Mouse (Mus musculus): ENCODE measurements around the gene Immp2l. TPM values are rescaled to one million over a fixed set of nuclear protein-coding genes. Genes with fewer than 3 reads are reported as not detected.

Immp2l gene
- polyA plus RNA-seq, 2 experiments = 6.9 to 10.6 TPM

DNA sequence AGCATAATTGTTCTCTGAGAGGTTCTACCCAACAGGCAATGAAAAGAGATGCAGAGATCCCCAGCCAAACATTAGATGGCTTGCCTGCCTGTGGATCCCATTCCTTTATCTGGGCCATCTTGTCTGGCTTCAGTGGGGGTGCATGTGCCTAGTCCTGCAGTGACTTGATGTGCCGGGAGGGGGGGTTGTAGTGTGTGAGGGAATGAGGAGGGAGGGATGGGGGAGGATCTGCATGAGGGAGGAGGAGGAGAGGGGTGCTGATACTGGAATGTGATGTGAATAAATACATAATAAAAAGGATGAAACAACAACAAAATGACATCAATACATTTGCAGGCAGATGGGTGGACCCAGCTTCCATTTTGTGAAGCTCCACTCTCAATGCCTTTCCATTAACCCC is 658.3 kb downstream of the Immp2l start:
- no peak overlapping the region for H3K4me2 ChIP-seq (replicated peaks; ENCODE audit: low read depth, low read length, severe bottlenecking)
- no peaks in the 10 kb centered on the region for H3K9me3 ChIP-seq (ENCODE audit: control insufficient read depth, low read length)
- no peak overlapping the region for H3K9ac ChIP-seq (ENCODE audit: low read depth, low read length, severe bottlenecking)
- DNase-seq (ENCODE audit: low spot score) (no peak), ATAC-seq (ENCODE audit: low FRiP score, low read depth) (no peak)
- H3K27ac ChIP-seq (replicated peaks; ENCODE audit: low read depth, low read length) = no peak overlapping the region
- no peaks in the 10 kb centered on the region for H3K36me3 ChIP-seq (ENCODE audit: control insufficient read depth, insufficient read depth, low read length)
- H3K4me1 ChIP-seq (ENCODE audit: control insufficient read depth, insufficient read depth, low read length) = no peaks in the 10 kb centered on the region
- WGBS = 70% methylated on average over 1 of the region's 1 CpGs
- H3K4me3 ChIP-seq (replicated peaks; ENCODE audit: low read length) = no peak overlapping the region
- no peak for TF ChIP-seq POLR2A (IDR thresholded peaks at IDR 0.05; ENCODE audit: borderline replicate concordance, extremely low read depth, insufficient read depth, insufficient read length)
- H3K27me3 ChIP-seq (ENCODE audit: control insufficient read depth, insufficient read depth, low read length) = no peaks in the 10 kb centered on the region

DNA sequence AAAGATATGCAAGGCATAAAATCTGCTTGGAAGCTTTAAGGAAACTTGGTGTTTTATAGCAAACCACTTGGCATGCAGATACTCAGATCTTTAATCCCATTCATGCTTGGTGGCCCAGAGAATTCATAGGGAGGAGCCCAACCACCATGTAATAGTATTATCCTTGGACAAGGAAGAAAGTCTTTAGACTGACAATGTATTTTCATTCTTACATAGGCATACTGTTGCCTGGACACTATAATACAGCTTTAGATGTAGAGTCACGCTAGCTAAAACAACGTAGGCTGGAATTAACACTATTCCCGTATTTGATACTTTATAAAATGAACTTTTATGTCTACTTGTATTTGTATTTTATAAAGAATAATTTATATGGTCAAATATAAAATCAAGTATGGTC is 665.9 kb downstream of the Immp2l start:
- H3K4me1 ChIP-seq (ENCODE audit: control insufficient read depth, insufficient read depth, low read length) = no peaks in the 10 kb centered on the region
- ATAC-seq (ENCODE audit: low FRiP score, low read depth) (no peak), DNase-seq (ENCODE audit: low spot score) (no peak)
- no peak overlapping the region for H3K27ac ChIP-seq (replicated peaks; ENCODE audit: low read depth, low read length)
- no peak overlapping the region for H3K9ac ChIP-seq (ENCODE audit: low read depth, low read length, severe bottlenecking)
- H3K36me3 ChIP-seq (ENCODE audit: control insufficient read depth, insufficient read depth, low read length) = no peaks in the 10 kb centered on the region
- H3K4me3 ChIP-seq (replicated peaks; ENCODE audit: low read length) = no peak overlapping the region
- H3K4me2 ChIP-seq (replicated peaks; ENCODE audit: low read depth, low read length, severe bottlenecking) = no peak overlapping the region
- no peak for TF ChIP-seq POLR2A (IDR thresholded peaks at IDR 0.05; ENCODE audit: borderline replicate concordance, extremely low read depth, insufficient read depth, insufficient read length)
- H3K9me3 ChIP-seq (ENCODE audit: control insufficient read depth, low read length) = no peaks in the 10 kb centered on the region
- 88% methylated on average over 3 of the region's 3 CpGs for WGBS
- no peaks in the 10 kb centered on the region for H3K27me3 ChIP-seq (ENCODE audit: control insufficient read depth, insufficient read depth, low read length)

DNA sequence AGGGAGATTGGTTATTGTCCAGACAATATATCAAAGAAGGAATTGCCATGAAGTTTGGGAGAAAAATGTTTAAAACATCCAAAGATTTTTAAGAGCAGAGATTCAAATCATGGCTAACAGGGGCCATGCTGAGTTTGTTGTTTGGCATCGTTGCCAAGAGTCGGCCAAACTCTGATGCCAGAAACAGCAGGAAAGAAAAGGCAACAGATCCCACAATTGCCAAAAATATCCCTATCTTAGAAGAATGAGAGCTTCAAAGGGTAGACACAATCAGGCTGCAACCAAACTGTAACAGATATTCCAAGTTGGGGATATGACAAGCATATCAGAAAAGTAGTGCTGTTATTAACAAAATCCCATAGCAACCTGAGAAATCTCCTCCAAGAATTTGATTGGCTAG is 686.7 kb downstream of the Immp2l start:
- no peak for DNase-seq (ENCODE audit: low spot score)
- 89% methylated on average over 2 of the region's 2 CpGs for WGBS
- Histone ChIP-seq H3K27me3 (ENCODE audit: control insufficient read depth, insufficient read depth, low read length) (no peaks in the 10 kb centered on the region), H3K4me3 (replicated peaks; ENCODE audit: low read length) (no peak overlapping the region), H3K4me1 (ENCODE audit: control insufficient read depth, insufficient read depth, low read length) (no peaks in the 10 kb centered on the region), H3K4me2 (replicated peaks; ENCODE audit: low read depth, low read length, severe bottlenecking) (no peak overlapping the region), H3K9ac (ENCODE audit: low read depth, low read length, severe bottlenecking) (no peak overlapping the region), H3K36me3 (ENCODE audit: control insufficient read depth, insufficient read depth, low read length) (no peaks in the 10 kb centered on the region), H3K27ac (replicated peaks; ENCODE audit: low read depth, low read length) (no peak overlapping the region), H3K9me3 (ENCODE audit: control insufficient read depth, low read length) (no peaks in the 10 kb centered on the region)
- TF ChIP-seq POLR2A (IDR thresholded peaks at IDR 0.05; ENCODE audit: borderline replicate concordance, extremely low read depth, insufficient read depth, insufficient read length) = no peak
- ATAC-seq (ENCODE audit: low FRiP score, low read depth) = no peak

DNA sequence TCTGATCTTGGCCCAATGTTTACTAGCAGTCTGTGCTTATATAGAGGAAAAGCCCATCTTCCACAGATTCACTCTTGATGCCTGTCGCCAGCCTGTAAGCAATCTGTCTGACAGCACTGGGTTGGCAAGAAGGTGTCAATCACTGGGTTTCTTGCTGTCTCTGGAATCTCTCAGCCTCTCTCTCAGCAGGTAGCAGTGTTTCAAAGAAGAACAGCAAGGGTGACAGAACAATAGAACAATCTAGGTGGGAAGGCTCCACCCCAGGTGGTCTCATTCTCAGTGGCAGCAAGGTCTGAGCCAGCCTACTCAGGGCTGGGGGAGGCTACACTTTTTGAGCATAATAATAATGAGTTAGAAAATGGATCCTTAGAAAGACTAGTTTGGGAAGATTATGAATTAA is 693.1 kb downstream of the Immp2l start:
- no peaks in the 10 kb centered on the region for H3K27me3 ChIP-seq (ENCODE audit: control insufficient read depth, insufficient read depth, low read length)
- no peak for TF ChIP-seq POLR2A (IDR thresholded peaks at IDR 0.05; ENCODE audit: borderline replicate concordance, extremely low read depth, insufficient read depth, insufficient read length)
- DNase-seq (ENCODE audit: low spot score) (no peak), ATAC-seq (ENCODE audit: low FRiP score, low read depth) (no peak)
- WGBS = 43% methylated on average over 1 of the region's 1 CpGs
- H3K9ac ChIP-seq (ENCODE audit: low read depth, low read length, severe bottlenecking) = no peak overlapping the region
- no peaks in the 10 kb centered on the region for H3K9me3 ChIP-seq (ENCODE audit: control insufficient read depth, low read length)
- no peak overlapping the region for H3K4me3 ChIP-seq (replicated peaks; ENCODE audit: low read length)
- no peak overlapping the region for H3K27ac ChIP-seq (replicated peaks; ENCODE audit: low read depth, low read length)
- no peaks in the 10 kb centered on the region for H3K4me1 ChIP-seq (ENCODE audit: control insufficient read depth, insufficient read depth, low read length)
- no peak overlapping the region for H3K4me2 ChIP-seq (replicated peaks; ENCODE audit: low read depth, low read length, severe bottlenecking)
- H3K36me3 ChIP-seq (ENCODE audit: control insufficient read depth, insufficient read depth, low read length) = no peaks in the 10 kb centered on the region

DNA sequence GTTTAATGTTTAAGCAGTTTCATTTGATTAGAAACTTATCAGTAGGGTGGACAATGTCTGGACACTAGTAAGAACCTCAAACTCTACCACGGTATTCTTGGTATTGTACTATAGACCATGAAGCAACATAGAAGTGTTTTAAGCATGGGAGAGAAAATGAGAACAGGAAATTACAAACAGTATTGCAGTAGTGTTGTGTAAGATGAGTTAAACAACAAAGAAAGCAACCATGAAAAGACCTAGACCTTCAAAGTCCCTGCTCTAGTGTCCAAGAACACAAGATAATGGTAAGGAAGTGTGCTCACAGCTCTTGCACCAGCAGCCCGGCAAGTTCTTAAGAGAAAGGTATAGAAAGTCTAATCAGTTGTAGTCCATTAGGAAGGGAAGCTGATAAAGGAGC is 700.7 kb downstream of the Immp2l start:
- Histone ChIP-seq H3K4me1 (ENCODE audit: control insufficient read depth, insufficient read depth, low read length) (no peaks in the 10 kb centered on the region), H3K36me3 (ENCODE audit: control insufficient read depth, insufficient read depth, low read length) (no peaks in the 10 kb centered on the region), H3K9me3 (ENCODE audit: control insufficient read depth, low read length) (no peaks in the 10 kb centered on the region), H3K27me3 (ENCODE audit: control insufficient read depth, insufficient read depth, low read length) (no peaks in the 10 kb centered on the region), H3K4me3 (replicated peaks; ENCODE audit: low read length) (no peak overlapping the region), H3K9ac (ENCODE audit: low read depth, low read length, severe bottlenecking) (no peak overlapping the region), H3K4me2 (replicated peaks; ENCODE audit: low read depth, low read length, severe bottlenecking) (no peak overlapping the region), H3K27ac (replicated peaks; ENCODE audit: low read depth, low read length) (no peak overlapping the region)
- no peak for ATAC-seq (ENCODE audit: low FRiP score, low read depth)
- DNase-seq (ENCODE audit: low spot score) = no peak
- TF ChIP-seq POLR2A (IDR thresholded peaks at IDR 0.05; ENCODE audit: borderline replicate concordance, extremely low read depth, insufficient read depth, insufficient read length) = no peak
- 86% methylated on average over 2 of the region's 2 CpGs for WGBS

DNA sequence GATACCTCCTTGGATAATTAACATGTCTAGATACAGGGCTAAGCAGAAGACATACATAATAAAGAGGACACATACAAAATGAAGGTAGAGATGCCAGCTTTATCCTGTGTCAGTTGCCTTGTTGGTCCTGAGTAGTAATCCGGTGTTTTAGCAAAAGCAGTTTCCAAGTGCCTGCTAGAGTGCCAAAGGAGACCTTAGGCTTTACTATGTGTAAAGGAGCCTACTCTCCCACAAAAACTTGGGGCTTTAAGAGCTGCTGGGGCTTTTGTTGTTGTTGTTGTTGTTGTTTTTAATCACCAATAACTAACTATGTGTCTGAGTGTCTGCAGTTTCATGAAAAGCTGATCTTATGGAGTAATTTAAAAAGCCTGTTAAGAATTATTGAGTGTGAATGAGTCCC is 702.8 kb downstream of the Immp2l start:
- Histone ChIP-seq H3K4me3 (replicated peaks; ENCODE audit: low read length) (no peak overlapping the region), H3K9ac (ENCODE audit: low read depth, low read length, severe bottlenecking) (no peak overlapping the region), H3K9me3 (ENCODE audit: control insufficient read depth, low read length) (no peaks in the 10 kb centered on the region), H3K27me3 (ENCODE audit: control insufficient read depth, insufficient read depth, low read length) (no peaks in the 10 kb centered on the region), H3K27ac (replicated peaks; ENCODE audit: low read depth, low read length) (no peak overlapping the region), H3K36me3 (ENCODE audit: control insufficient read depth, insufficient read depth, low read length) (no peaks in the 10 kb centered on the region), H3K4me1 (ENCODE audit: control insufficient read depth, insufficient read depth, low read length) (no peaks in the 10 kb centered on the region), H3K4me2 (replicated peaks; ENCODE audit: low read depth, low read length, severe bottlenecking) (no peak overlapping the region)
- TF ChIP-seq POLR2A (IDR thresholded peaks at IDR 0.05; ENCODE audit: borderline replicate concordance, extremely low read depth, insufficient read depth, insufficient read length) = no peak
- 63% methylated on average over 1 of the region's 1 CpGs for WGBS
- no peak for DNase-seq (ENCODE audit: low spot score)
- ATAC-seq (ENCODE audit: low FRiP score, low read depth) = no peak

Measured in limb, embryonic 14.5 days (tissue).